ENCODE assay signal across 8 mouse cellular contexts in genomic region chr10:118110006-118110920, GRCm38 (mm10). TPM values are rescaled to one million over a fixed set of nuclear protein-coding genes. Genes with fewer than 3 reads are reported as not detected.
DNase-seq lines count a peak whose midpoint lies in the region; ATAC-seq and TF ChIP-seq lines count a peak whose summit lies in the region.

No protein-coding gene starts in this region.

- no peak overlapping the region for H3K27ac ChIP-seq in layer of hippocampus, adult 2 months
- no peak overlapping the region for H3K27ac ChIP-seq in hindbrain, postnatal 0 days
- H3K27ac ChIP-seq in lung, embryonic 14.5 days (ENCODE audit: low read depth): peak overlapping the region; percentile 16; the same call in 1 of the 2 replicates

- H3K4me1 ChIP-seq in hindbrain, postnatal 0 days (ENCODE audit: insufficient read depth, low read length): peaks cover 4% of the 10 kb centered on the region
- 0 out of 2 replicates have a peak, but pooled peaks cover 3% of the 10 kb centered on the region for H3K4me1 ChIP-seq in lung, embryonic 14.5 days (ENCODE audit: insufficient read depth)

- no peak overlapping the region for H3K4me2 ChIP-seq in hindbrain, postnatal 0 days (ENCODE audit: low read depth, low read length)
- no peak overlapping the region for H3K4me2 ChIP-seq in lung, embryonic 14.5 days

- 13% methylated on average over 8 of the region's 8 CpGs for WGBS in hindbrain, postnatal 0 days
- 12% methylated on average over 8 of the region's 8 CpGs for WGBS in lung, embryonic 14.5 days

- no peaks in the 10 kb centered on the region for H3K27me3 ChIP-seq in hindbrain, postnatal 0 days (ENCODE audit: insufficient read depth, low read length)
- H3K27me3 ChIP-seq in lung, embryonic 14.5 days (ENCODE audit: insufficient read depth, low read length): no peaks in the 10 kb centered on the region

- no peaks in the 10 kb centered on the region for H3K36me3 ChIP-seq in hindbrain, postnatal 0 days (ENCODE audit: insufficient read depth, low read length)
- H3K36me3 ChIP-seq in lung, embryonic 14.5 days (ENCODE audit: insufficient read depth): no peaks in the 10 kb centered on the region

- ATAC-seq in hindbrain, postnatal 0 days: no peak
- ATAC-seq in lung, embryonic 14.5 days (ENCODE audit: insufficient read depth): peak; percentile 55

- H3K9me3 ChIP-seq in hindbrain, postnatal 0 days (ENCODE audit: low read length): no peaks in the 10 kb centered on the region
- H3K9me3 ChIP-seq in lung, embryonic 14.5 days (ENCODE audit: low read depth, low read length): no peaks in the 10 kb centered on the region

- no peak overlapping the region for H3K4me3 ChIP-seq in layer of hippocampus, adult 2 months
- no peak overlapping the region for H3K4me3 ChIP-seq in hindbrain, postnatal 0 days (ENCODE audit: low read length)
- no peak overlapping the region for H3K4me3 ChIP-seq in lung, embryonic 14.5 days (ENCODE audit: low read depth, low read length)

- no peak overlapping the region for H3K9ac ChIP-seq in hindbrain, postnatal 0 days (replicated peaks; ENCODE audit: low read length)
- H3K9ac ChIP-seq in lung, embryonic 14.5 days: no peak overlapping the region

- TF ChIP-seq CTCF in layer of hippocampus, adult 2 months (conservative IDR thresholded peaks at IDR 0.05): peak; percentile 82
- TF ChIP-seq CTCF in hindbrain, postnatal 0 days (IDR thresholded peaks at IDR 0.05; ENCODE audit: low read depth): peak; percentile 64
- TF ChIP-seq CTCF in lung, embryonic 14.5 days (IDR thresholded peaks at IDR 0.05; ENCODE audit: low read depth): peak; percentile 59

- DNase-seq in layer of hippocampus, adult 2 months (ENCODE audit: low spot score in 2 of 2): peak; percentile 25 to 30
- DNase-seq in layer of hippocampus, adult 9-10 months (ENCODE audit: low spot score): no peak
- peak; percentile 48 for DNase-seq in ES-CJ7 (ENCODE audit: low read depth, low spot score)
- peak; percentile 78 for DNase-seq in embryo, embryonic 11 days
- peak; percentile 79 for DNase-seq in hindbrain, postnatal 0 days (ENCODE audit: low spot score)
- DNase-seq in lung, embryonic 14.5 days: peak; percentile 80
- peak; percentile 38 for DNase-seq in telencephalon, adult 2 months (ENCODE audit: low read depth, low spot score)
- DNase-seq in gastrocnemius, postnatal 10 days: no peak

RNA-seq across cellular contexts. Expression of gene Mdm1, which starts 31.3 kb away (rescaled TPM):
- 10 to 100 TPM in 1 of 2 experiments, 1 to 10 TPM in 1; 9.5 to 10.5 TPM for total RNA-seq in layer of hippocampus, adult 2 months (2021)
- total RNA-seq in hindbrain, postnatal 0 days (2014; rRNA removed): 26.4 and 31.0 TPM in 2 replicates
- 23.0 and 25.1 TPM in 2 replicates for polyA plus RNA-seq in hindbrain, postnatal 0 days (2015; fragmentation: Nextera tagmentation; extraction: Ambion mirVana)
- polyA plus RNA-seq in lung, embryonic 14.5 days (2014; fragmentation: Nextera tagmentation; extraction: Ambion mirVana): 38.0 and 40.3 TPM in 2 replicates
- total RNA-seq in gastrocnemius, postnatal 10 days (2021): 1 to 10 TPM; 3.3 to 5.4 TPM

Comparison
In these comparisons a context has a peak if more than half of its experiments do, and no peak if none do; other contexts are left out.
1. DNase-seq: peak in layer of hippocampus, adult 2 months (2 of 2), ES-CJ7 (single experiment), embryo, embryonic 11 days (single experiment), hindbrain, postnatal 0 days (single experiment), lung, embryonic 14.5 days (single experiment) and telencephalon, adult 2 months (single experiment); none in layer of hippocampus, adult 9-10 months (single experiment) and gastrocnemius, postnatal 10 days (single experiment).
2. Peak in every context shown above with its lines, with median percentiles within 50 percentile points of each other: CTCF ChIP-seq.